Mouse (Mus musculus) E14TG2a.4 (cell line): ENCODE results near the gene Kcng1.

Experiments
- H3K27me3 ChIP-seq: 2 replicates; pipeline ENCODE4 v1.6.1; 2014; ENCODE audit warnings: low read length, control low read depth; ENCODE audit not compliant: insufficient read depth
- H3K36me3 ChIP-seq: 2 replicates; pipeline ENCODE4 v1.6.1; 2014; ENCODE audit warnings: low read length, control low read depth; ENCODE audit not compliant: insufficient read depth
- H3K4me1 ChIP-seq: replicated peaks from 2 replicates; pipeline ENCODE4 v1.6.1; 2014; ENCODE audit warnings: low read depth, low read length, control low read depth
- H3K4me3 ChIP-seq: replicated peaks from 2 replicates; pipeline ENCODE4 v1.5.1; 2014; ENCODE audit warnings: mild to moderate bottlenecking, low read length
- H3K9me3 ChIP-seq: 2 replicates; pipeline ENCODE4 v1.6.1; 2014; ENCODE audit warnings: low read length, control low read depth
- CTCF ChIP-seq: conservative IDR thresholded peaks from 2 replicates; pipeline ENCODE4 v1.5.1; 2014; ENCODE audit warnings: low read length
- NANOG ChIP-seq: IDR thresholded peaks from 2 replicates; pipeline ENCODE4 v1.6.1; 2014; ENCODE audit warnings: borderline replicate concordance, low read length, mixed read lengths
- POU5F1 ChIP-seq: IDR thresholded peaks from 2 replicates; pipeline ENCODE4 v1.6.1; 2014; ENCODE audit warnings: low read length, borderline replicate concordance

Kcng1 gene

GRCm38 (mm10) chr2:168281582-168281981, at the start of gene Kcng1:
Gene Kcng1, minus strand, starts transcription at chr2:168281736.
- Histone ChIP-seq H3K9me3 (no peaks in the 10 kb centered on the region), H3K4me1 (peaks cover 28% of the 10 kb centered on the region)
- TF ChIP-seq NANOG = no peak
- no peak for TF ChIP-seq POU5F1
- no peak for TF ChIP-seq CTCF

GRCm38 (mm10) chr2:168330421-168331070, 49.0 kb upstream of the Kcng1 start:
- peaks cover 43% of the 10 kb centered on the region for H3K4me1 ChIP-seq
- H3K4me3 ChIP-seq = no peak overlapping the region
- TF ChIP-seq POU5F1 (no peak), NANOG (no peak), CTCF (no peak)
- H3K27me3 ChIP-seq = peaks cover 16% of the 10 kb centered on the region
- H3K36me3 ChIP-seq = no peaks in the 10 kb centered on the region
- no peaks in the 10 kb centered on the region for H3K9me3 ChIP-seq

More at GRCm38 (mm10) chr2:168281582-168281981, at the start of gene Kcng1:
- H3K27me3 ChIP-seq = peaks cover 79% of the 10 kb centered on the region
- H3K36me3 ChIP-seq = no peaks in the 10 kb centered on the region
- peak within 1 kb of the TSS; percentile 91 for H3K4me3 ChIP-seq

GRCm38 (mm10) chr2:168321716-168322374, 40.3 kb upstream of the Kcng1 start:
- peaks cover 6% of the 10 kb centered on the region for H3K4me1 ChIP-seq
- no peak for TF ChIP-seq CTCF
- no peak for TF ChIP-seq POU5F1
- TF ChIP-seq NANOG = no peak
- no peaks in the 10 kb centered on the region for H3K36me3 ChIP-seq
- H3K9me3 ChIP-seq = no peaks in the 10 kb centered on the region
- H3K27me3 ChIP-seq = peaks cover 2% of the 10 kb centered on the region
- no peak overlapping the region for H3K4me3 ChIP-seq

GRCm38 (mm10) chr2:168320388-168321182, 39.0 kb upstream of the Kcng1 start:
- TF ChIP-seq POU5F1 (no peak), CTCF (no peak), NANOG (no peak)
- H3K9me3 ChIP-seq = no peaks in the 10 kb centered on the region
- H3K27me3 ChIP-seq = peaks cover 2% of the 10 kb centered on the region
- no peak overlapping the region for H3K4me3 ChIP-seq
- peaks cover 3% of the 10 kb centered on the region; the same call in 1 of the 2 replicates for H3K36me3 ChIP-seq
- H3K4me1 ChIP-seq = peaks cover 10% of the 10 kb centered on the region

GRCm38 (mm10) chr2:168314646-168315446, 33.3 kb upstream of the Kcng1 start:
- no peaks in the 10 kb centered on the region for H3K9me3 ChIP-seq
- 0 out of 2 replicates have a peak overlapping the region, but pooled peaks have one; percentile 4 for H3K4me3 ChIP-seq
- H3K4me1 ChIP-seq = peaks cover 43% of the 10 kb centered on the region
- peaks cover 20% of the 10 kb centered on the region for H3K36me3 ChIP-seq
- TF ChIP-seq NANOG (no peak), POU5F1 (no peak), CTCF (no peak)
- H3K27me3 ChIP-seq = no peaks in the 10 kb centered on the region; the same call in 1 of the 2 replicates

- Histone ChIP-seq H3K4me3 (peak overlapping the region; percentile 32), H3K27me3 (no peaks in the 10 kb centered on the region; the same call in 1 of the 2 replicates), H3K9me3 (no peaks in the 10 kb centered on the region), H3K36me3 (peaks cover 20% of the 10 kb centered on the region), H3K4me1 (peaks cover 43% of the 10 kb centered on the region)
- no peak for TF ChIP-seq POU5F1
- no peak for TF ChIP-seq CTCF
- no peak for TF ChIP-seq NANOG
Measured at GRCm38 (mm10) chr2:168312504-168312903, 31.0 kb upstream of the Kcng1 start.

GRCm38 (mm10) chr2:168311006-168311405, 29.5 kb upstream of the Kcng1 start:
- Histone ChIP-seq H3K36me3 (peaks cover 20% of the 10 kb centered on the region), H3K27me3 (no peaks in the 10 kb centered on the region), H3K4me3 (peak overlapping the region; percentile 80), H3K9me3 (no peaks in the 10 kb centered on the region), H3K4me1 (peaks cover 46% of the 10 kb centered on the region)
- TF ChIP-seq CTCF (no peak), POU5F1 (no peak), NANOG (no peak; the same call in 1 of the 2 replicates)

- Histone ChIP-seq H3K9me3 (no peaks in the 10 kb centered on the region), H3K36me3 (0 out of 2 replicates have a peak, but pooled peaks cover 3% of the 10 kb centered on the region), H3K4me1 (peaks cover 25% of the 10 kb centered on the region), H3K4me3 (no peak overlapping the region), H3K27me3 (peaks cover 3% of the 10 kb centered on the region)
- no peak for TF ChIP-seq POU5F1
- no peak for TF ChIP-seq CTCF
- TF ChIP-seq NANOG = no peak
Measured at GRCm38 (mm10) chr2:168308916-168309315, 27.4 kb upstream of the Kcng1 start.
